Mouse (Mus musculus): ENCODE results near the gene Tfdp2. TPM values are rescaled to one million over a fixed set of nuclear protein-coding genes. Genes with fewer than 3 reads are reported as not detected.

Tfdp2 gene
- polyA plus RNA-seq, 1 experiment from 2014 or later, result 128 TPM

DNA sequence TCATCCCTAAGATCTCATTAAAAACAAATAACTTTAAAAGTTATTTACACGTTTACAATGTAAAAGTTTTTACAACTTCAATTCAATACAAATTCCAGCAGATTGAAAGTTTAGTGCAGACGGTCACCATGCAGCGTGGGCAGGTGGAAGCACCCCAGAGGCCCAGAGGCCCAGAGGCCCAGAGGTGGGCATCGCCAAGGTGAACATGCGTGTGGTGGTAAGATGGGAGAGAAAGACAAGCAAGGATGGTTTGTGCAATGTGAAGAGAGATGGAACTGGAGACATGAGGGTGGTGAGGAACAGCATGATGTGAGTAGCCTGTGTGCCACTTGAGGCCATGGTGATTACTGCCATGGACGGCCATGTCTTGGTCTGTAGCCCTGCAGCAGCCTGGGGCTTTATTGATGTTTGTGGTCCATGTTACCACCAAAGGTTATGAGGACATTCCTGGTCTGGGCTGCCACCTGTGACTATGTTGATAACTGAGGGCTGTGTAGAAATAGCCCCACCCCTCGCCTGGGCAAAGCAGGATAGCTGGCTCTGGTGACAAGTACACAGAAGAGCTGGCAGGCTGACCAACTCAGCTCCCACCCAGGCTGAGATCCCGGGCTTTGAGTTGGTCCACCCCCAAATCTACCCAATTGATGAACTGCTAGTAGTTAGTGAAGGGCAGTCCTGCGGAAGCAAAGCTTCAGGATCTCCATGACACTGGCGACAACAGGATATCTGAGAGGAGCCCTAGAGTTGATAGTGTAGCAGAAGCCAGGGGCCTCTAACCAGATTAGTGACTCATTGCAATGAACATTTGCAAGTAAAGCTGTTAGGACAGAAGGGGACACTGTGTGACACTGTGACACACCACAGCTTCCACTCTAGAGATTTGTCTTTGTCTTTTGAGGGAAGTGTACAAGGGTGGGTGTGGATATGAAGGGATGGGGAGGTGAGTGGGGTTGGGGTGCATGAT lies 45.3 kb downstream of the Tfdp2 start:
- peak; percentile 30; the same call in 1 of the 2 replicates for ATAC-seq (ENCODE audit: low FRiP score)
- no peak for DNase-seq (ENCODE audit: low spot score, missing footprints)
- 90% methylated on average over 10 of the region's 10 CpGs for WGBS
- Histone ChIP-seq H3K4me2 (no peak overlapping the region), H3K4me3 (ENCODE audit: low read depth, low read length) (no peak overlapping the region), H3K4me1 (ENCODE audit: control insufficient read depth, insufficient read depth, low read length) (no peaks in the 10 kb centered on the region), H3K9me3 (ENCODE audit: control insufficient read depth, low read length) (no peaks in the 10 kb centered on the region), H3K36me3 (ENCODE audit: control insufficient read depth, insufficient read depth, low read length) (no peaks in the 10 kb centered on the region), H3K27ac (ENCODE audit: low read depth, low read length) (no peak overlapping the region), H3K27me3 (ENCODE audit: control insufficient read depth, insufficient read depth, low read length) (no peaks in the 10 kb centered on the region), H3K9ac (ENCODE audit: low read length) (no peak overlapping the region)

DNA sequence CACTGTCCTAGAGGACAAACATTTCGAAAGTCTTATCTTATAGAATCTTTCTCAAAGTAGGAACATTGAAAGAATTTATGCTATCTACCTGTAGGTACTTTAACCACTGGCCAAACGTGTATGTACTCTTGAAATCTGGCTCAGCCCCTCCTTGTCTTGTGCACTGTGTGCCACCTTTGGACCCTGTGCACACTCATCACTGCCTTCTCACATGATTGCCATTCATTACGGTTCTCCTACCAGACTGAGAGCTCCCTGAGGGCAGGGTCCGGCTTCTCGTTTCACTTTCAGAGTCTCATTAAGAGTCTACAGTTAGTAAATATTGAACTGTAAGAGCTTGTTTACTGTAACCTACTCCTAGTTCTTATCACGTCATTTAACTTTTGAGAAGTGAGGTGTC lies 47.8 kb downstream of the Tfdp2 start:
- 90% methylated on average over 6 of the region's 6 CpGs for WGBS

DNA sequence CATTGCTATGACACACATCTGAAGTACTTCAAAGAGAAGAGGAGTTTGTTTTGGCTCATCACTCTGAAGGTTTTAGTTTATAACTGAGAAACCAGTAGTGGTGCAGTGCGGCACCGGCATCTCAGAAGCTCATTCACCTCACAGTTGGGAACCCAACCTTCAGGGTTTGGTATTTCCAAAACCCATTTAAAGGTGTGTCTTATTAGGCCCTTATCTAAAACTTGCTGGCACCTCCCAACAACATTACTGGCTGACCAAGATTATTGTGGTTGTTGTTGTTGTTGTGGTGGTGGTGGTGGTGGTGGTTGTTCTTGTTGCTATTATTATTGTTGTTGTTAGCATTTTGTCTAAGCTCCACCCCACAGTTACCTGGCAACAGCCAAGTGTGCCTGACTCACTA lies 58.7 kb downstream of the Tfdp2 start:
- H3K9me3 ChIP-seq (ENCODE audit: control insufficient read depth, low read length), result no peaks in the 10 kb centered on the region
- no peak overlapping the region for H3K4me2 ChIP-seq
- H3K27ac ChIP-seq (ENCODE audit: low read depth, low read length), result no peak overlapping the region
- H3K9ac ChIP-seq (ENCODE audit: low read length), result no peak overlapping the region
- no peak for DNase-seq (ENCODE audit: low spot score, missing footprints)
- H3K27me3 ChIP-seq (ENCODE audit: control insufficient read depth, insufficient read depth, low read length), result no peaks in the 10 kb centered on the region
- no peak for ATAC-seq (ENCODE audit: low FRiP score)
- WGBS, result 92% methylated on average over 2 of the region's 2 CpGs
- no peak overlapping the region for H3K4me3 ChIP-seq (ENCODE audit: low read depth, low read length)
- H3K4me1 ChIP-seq (ENCODE audit: control insufficient read depth, insufficient read depth, low read length), result no peaks in the 10 kb centered on the region
- no peaks in the 10 kb centered on the region for H3K36me3 ChIP-seq (ENCODE audit: control insufficient read depth, insufficient read depth, low read length)

More for the DNA sequence above, 47.8 kb downstream of the Tfdp2 start:
- DNase-seq (ENCODE audit: low spot score, missing footprints) (no peak), ATAC-seq (ENCODE audit: low FRiP score) (no peak)
- Histone ChIP-seq H3K9me3 (ENCODE audit: control insufficient read depth, low read length) (no peaks in the 10 kb centered on the region), H3K9ac (ENCODE audit: low read length) (no peak overlapping the region), H3K27ac (ENCODE audit: low read depth, low read length) (no peak overlapping the region), H3K4me2 (no peak overlapping the region), H3K36me3 (ENCODE audit: control insufficient read depth, insufficient read depth, low read length) (no peaks in the 10 kb centered on the region), H3K4me1 (ENCODE audit: control insufficient read depth, insufficient read depth, low read length) (no peaks in the 10 kb centered on the region), H3K27me3 (ENCODE audit: control insufficient read depth, insufficient read depth, low read length) (no peaks in the 10 kb centered on the region), H3K4me3 (ENCODE audit: low read depth, low read length) (no peak overlapping the region)

DNA sequence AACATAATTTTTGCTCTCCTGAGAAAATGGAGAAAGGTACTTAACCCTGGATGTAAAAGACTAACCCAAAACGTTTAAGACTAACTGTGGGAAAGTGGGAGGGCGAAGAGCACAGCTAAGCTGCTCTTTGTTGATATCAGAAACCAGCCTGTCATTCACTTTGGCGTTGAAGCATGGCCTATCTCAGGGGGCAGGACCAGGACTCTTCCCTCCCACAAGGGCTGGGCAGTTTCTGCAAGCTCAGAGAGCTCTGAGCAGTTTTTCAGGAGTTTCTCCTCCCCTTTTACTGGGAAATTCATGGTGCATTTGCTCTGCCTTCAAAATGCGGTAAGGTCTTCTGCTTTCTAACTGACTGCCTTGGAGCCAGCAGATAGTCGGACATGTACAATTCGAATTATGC lies 62.4 kb downstream of the Tfdp2 start:
- Histone ChIP-seq H3K9me3 (ENCODE audit: control insufficient read depth, low read length) (no peaks in the 10 kb centered on the region), H3K27ac (ENCODE audit: low read depth, low read length) (peak overlapping the region; percentile 65), H3K4me1 (ENCODE audit: control insufficient read depth, insufficient read depth, low read length) (peaks cover 4% of the 10 kb centered on the region; the same call in 1 of the 2 replicates), H3K9ac (ENCODE audit: low read length) (no peak overlapping the region; the same call in 1 of the 2 replicates), H3K4me2 (peak overlapping the region; percentile 37), H3K36me3 (ENCODE audit: control insufficient read depth, insufficient read depth, low read length) (no peaks in the 10 kb centered on the region), H3K27me3 (ENCODE audit: control insufficient read depth, insufficient read depth, low read length) (no peaks in the 10 kb centered on the region), H3K4me3 (ENCODE audit: low read depth, low read length) (peak overlapping the region; percentile 45)
- ATAC-seq (ENCODE audit: low FRiP score) (peak; percentile 84), DNase-seq (ENCODE audit: low spot score, missing footprints) (peak; percentile 93)
- WGBS, result 5% methylated on average over 6 of the region's 6 CpGs

DNA sequence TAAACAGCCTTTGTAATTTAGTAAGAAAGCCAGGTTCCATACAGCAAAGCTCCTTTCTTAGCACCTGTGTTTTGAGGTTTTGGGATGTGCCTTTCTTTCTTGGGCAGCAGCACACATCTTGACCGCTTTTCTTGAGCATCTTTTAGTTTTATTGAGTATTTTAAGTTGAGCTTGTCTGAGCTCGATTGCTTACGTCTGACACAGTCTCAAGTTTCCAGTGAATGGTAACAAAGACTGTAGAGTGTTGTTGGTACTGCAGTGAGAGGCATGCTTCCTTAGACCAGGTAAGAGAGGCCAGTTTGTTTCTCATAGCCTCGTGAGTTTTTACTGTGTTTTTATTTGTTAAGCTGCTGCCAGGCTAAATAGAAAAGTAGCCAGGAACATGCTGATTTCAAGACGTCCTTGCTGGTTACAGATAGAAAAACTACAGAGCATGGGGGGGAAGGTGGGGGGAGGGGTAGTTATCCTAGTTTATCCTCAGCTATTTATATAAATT lies 63.0 kb downstream of the Tfdp2 start:
- peak overlapping the region; percentile 67 for H3K9ac ChIP-seq (ENCODE audit: low read length)

DNA sequence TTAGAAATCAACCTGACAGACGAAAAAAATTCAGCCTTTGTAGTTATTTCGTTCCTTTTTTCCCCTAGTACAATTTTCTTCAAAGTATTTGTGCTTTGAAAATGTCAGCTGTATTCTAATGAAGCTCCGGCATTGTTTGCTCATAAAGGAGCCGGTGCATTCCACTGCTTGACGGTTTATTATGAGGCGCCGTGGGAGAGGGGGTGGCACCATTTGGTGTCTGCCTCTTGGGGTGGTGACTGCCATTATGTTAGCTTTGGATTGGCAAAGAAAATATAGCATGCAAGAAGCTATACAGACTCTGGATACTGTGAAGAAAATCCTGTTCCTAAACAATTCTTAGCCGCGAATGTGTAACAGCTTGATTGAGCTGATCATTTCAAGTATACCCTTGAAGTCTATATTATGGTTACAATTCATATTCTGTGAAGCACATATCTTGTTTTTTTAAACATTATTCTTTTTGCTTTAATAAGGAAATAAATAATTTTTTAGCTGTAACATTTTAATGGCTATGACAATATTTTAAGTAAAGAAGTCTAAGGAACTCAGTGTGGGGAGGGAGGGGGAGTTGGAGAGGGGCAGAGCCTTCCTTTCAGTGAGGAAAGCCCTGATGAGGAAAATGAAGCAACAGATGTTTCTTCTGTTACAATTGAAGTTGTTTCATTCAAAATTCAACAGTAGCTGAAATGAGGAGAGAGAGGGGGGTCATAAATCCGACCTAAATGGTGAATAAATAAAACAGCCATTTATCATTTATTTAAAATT lies 63.9 kb downstream of the Tfdp2 start:
- Histone ChIP-seq H3K36me3 (ENCODE audit: control insufficient read depth, insufficient read depth, low read length) (no peaks in the 10 kb centered on the region), H3K27me3 (ENCODE audit: control insufficient read depth, insufficient read depth, low read length) (no peaks in the 10 kb centered on the region), H3K4me3 (ENCODE audit: low read depth, low read length) (peak overlapping the region; percentile 36), H3K9me3 (ENCODE audit: control insufficient read depth, low read length) (no peaks in the 10 kb centered on the region), H3K4me2 (peak overlapping the region; percentile 39), H3K9ac (ENCODE audit: low read length) (peak overlapping the region; percentile 37; the same call in 1 of the 2 replicates), H3K27ac (ENCODE audit: low read depth, low read length) (peak overlapping the region; percentile 45; the same call in 1 of the 2 replicates), H3K4me1 (ENCODE audit: control insufficient read depth, insufficient read depth, low read length) (peaks cover 4% of the 10 kb centered on the region; the same call in 1 of the 2 replicates)
- under 1% methylated on average over 10 of the region's 10 CpGs for WGBS
- peak; percentile 94 for DNase-seq (ENCODE audit: low spot score, missing footprints)
- peak; percentile 83 for ATAC-seq (ENCODE audit: low FRiP score)

More for the DNA sequence above, 63.0 kb downstream of the Tfdp2 start:
- no peaks in the 10 kb centered on the region for H3K27me3 ChIP-seq (ENCODE audit: control insufficient read depth, insufficient read depth, low read length)
- DNase-seq (ENCODE audit: low spot score, missing footprints), result peak; percentile 92
- H3K4me3 ChIP-seq (ENCODE audit: low read depth, low read length), result peak overlapping the region; percentile 45
- H3K4me1 ChIP-seq (ENCODE audit: control insufficient read depth, insufficient read depth, low read length), result peaks cover 4% of the 10 kb centered on the region; the same call in 1 of the 2 replicates
- H3K4me2 ChIP-seq, result peak overlapping the region; percentile 37
- 2% methylated on average over 5 of the region's 5 CpGs for WGBS
- peak overlapping the region; percentile 65 for H3K27ac ChIP-seq (ENCODE audit: low read depth, low read length)
- ATAC-seq (ENCODE audit: low FRiP score), result peak; percentile 57
- no peaks in the 10 kb centered on the region for H3K9me3 ChIP-seq (ENCODE audit: control insufficient read depth, low read length)
- no peaks in the 10 kb centered on the region for H3K36me3 ChIP-seq (ENCODE audit: control insufficient read depth, insufficient read depth, low read length)

DNA sequence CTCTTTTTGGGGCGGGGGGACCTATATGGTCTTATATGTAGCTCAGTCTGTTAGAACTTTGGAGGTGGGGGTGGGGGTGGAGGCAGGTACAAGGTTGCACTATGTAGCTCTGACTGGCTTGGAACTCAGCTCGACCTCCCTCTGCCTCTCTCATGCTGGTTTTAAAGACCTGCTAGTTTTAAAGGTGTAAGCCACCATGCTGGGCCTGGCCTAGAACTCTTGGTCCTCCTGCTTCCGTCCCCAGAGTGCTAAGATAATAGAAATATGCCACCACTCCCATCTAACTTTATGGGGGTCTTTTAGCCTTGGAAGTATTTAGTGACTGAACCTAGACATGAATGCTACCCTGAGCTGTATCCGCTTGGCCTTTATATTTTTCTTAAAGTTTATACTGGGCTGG lies 65.0 kb downstream of the Tfdp2 start:
- no peak overlapping the region for H3K9ac ChIP-seq (ENCODE audit: low read length)
- H3K4me3 ChIP-seq (ENCODE audit: low read depth, low read length), result peak overlapping the region; percentile 36
- H3K27ac ChIP-seq (ENCODE audit: low read depth, low read length), result peak overlapping the region; percentile 44; the same call in 1 of the 2 replicates
- H3K9me3 ChIP-seq (ENCODE audit: control insufficient read depth, low read length), result no peaks in the 10 kb centered on the region
- H3K27me3 ChIP-seq (ENCODE audit: control insufficient read depth, insufficient read depth, low read length), result no peaks in the 10 kb centered on the region
- DNase-seq (ENCODE audit: low spot score, missing footprints) (peak; percentile 87), ATAC-seq (ENCODE audit: low FRiP score) (no peak)
- no peaks in the 10 kb centered on the region for H3K36me3 ChIP-seq (ENCODE audit: control insufficient read depth, insufficient read depth, low read length)
- WGBS, result 65% methylated on average over 4 of the region's 4 CpGs
- H3K4me2 ChIP-seq, result peak overlapping the region; percentile 54
- H3K4me1 ChIP-seq (ENCODE audit: control insufficient read depth, insufficient read depth, low read length), result peaks cover 4% of the 10 kb centered on the region; the same call in 1 of the 2 replicates

DNA sequence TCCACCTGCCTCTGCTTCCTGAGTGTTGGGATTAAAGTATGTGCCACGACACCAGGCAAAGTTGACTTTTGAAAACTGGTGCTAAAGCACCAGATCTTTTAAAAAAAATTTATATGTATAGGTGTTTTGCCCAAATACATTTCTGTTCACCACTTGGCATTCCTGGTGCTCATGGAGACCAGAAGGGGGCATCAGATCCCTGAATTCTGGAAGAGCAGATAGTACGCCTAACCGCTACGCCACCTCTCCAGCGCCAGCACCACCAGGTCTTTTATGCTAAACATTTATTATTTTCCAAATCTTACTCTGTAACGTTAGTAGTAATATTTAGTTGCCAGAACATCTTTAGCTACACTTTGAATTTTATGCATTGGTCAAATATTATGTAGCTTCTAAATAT lies 65.9 kb downstream of the Tfdp2 start:
- DNase-seq (ENCODE audit: low spot score, missing footprints) (no peak), ATAC-seq (ENCODE audit: low FRiP score) (no peak)
- WGBS, result 93% methylated on average over 6 of the region's 6 CpGs
- Histone ChIP-seq H3K9ac (ENCODE audit: low read length) (no peak overlapping the region), H3K9me3 (ENCODE audit: control insufficient read depth, low read length) (no peaks in the 10 kb centered on the region), H3K4me3 (ENCODE audit: low read depth, low read length) (no peak overlapping the region), H3K4me1 (ENCODE audit: control insufficient read depth, insufficient read depth, low read length) (peaks cover 4% of the 10 kb centered on the region; the same call in 1 of the 2 replicates), H3K36me3 (ENCODE audit: control insufficient read depth, insufficient read depth, low read length) (no peaks in the 10 kb centered on the region), H3K4me2 (peak overlapping the region; percentile 54; the same call in 1 of the 2 replicates), H3K27ac (ENCODE audit: low read depth, low read length) (no peak overlapping the region), H3K27me3 (ENCODE audit: control insufficient read depth, insufficient read depth, low read length) (no peaks in the 10 kb centered on the region)

Data from midbrain, embryonic 11.5 days (tissue).